In the genomic region with DNA sequence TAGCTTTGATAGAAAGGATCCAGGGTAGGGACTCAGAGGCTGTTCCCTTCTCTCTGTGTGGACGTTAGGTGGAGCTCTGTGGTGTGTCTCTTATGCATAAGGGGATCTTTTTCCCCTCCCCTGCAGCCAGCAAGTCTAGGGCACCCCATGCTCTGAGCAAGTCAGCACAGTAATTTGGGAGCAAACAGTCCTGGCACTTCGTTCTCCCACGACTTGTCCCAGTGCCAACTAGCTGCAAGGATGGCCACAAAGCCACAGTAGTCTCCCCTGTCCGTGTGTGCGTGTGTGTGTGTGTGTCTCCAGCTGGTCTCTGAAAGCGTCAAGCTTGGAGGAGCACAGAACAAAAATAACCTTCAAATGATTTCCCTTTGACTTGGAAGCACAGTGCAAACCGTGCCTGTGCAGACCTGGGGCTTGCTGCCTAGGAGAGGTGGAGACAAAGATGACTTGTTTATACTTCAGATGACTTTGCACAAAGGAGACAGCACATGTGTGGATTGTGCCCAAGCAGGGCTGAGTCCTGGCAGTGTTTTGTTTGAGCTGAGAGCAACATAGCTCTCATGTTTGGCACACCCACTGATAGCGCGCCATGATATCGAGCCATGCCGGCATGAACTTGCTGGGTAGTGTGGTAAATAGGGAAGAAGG, we compare ENCODE assay signal across 9 mouse cellular contexts. TPM values are rescaled to one million over a fixed set of nuclear protein-coding genes. Genes with fewer than 3 reads are reported as not detected.
A peak's percentile ranks its signal among the peaks of the same experiment; 100 is the strongest.
DNase-seq lines count a peak whose midpoint lies in the region; ATAC-seq lines count a peak whose summit lies in the region.
"Had no signal": no experiment of that assay in that cellular context is flagged by ENCODE, and none has a peak within 500 bp of the region (broad histone marks: within the 10 kb centered on the region; RNA-seq: fewer than 3 reads in every experiment).

No protein-coding gene starts in this region.

- H3K4me2 ChIP-seq in heart, embryonic 11.5 days = no peak overlapping the region
- no peak overlapping the region for H3K4me2 ChIP-seq in kidney, embryonic 14.5 days (replicated peaks; ENCODE audit: low read depth, low read length)
- H3K4me2 ChIP-seq in limb, embryonic 13.5 days (replicated peaks) = no peak overlapping the region
- H3K4me2 ChIP-seq: liver, embryonic 13.5 days had no signal

- no peaks in the 10 kb centered on the region for H3K9me3 ChIP-seq in heart, embryonic 11.5 days (replicated peaks; ENCODE audit: control insufficient read depth, low read length)
- H3K9me3 ChIP-seq in kidney, embryonic 14.5 days (ENCODE audit: control insufficient read depth, low read length) = no peaks in the 10 kb centered on the region
- H3K9me3 ChIP-seq in limb, embryonic 13.5 days = 0 out of 2 replicates have a peak, but pooled peaks cover 1% of the 10 kb centered on the region
- H3K9me3 ChIP-seq: liver, embryonic 13.5 days had no signal

- no peak overlapping the region for H3K9ac ChIP-seq in heart, embryonic 11.5 days (ENCODE audit: low read depth, low read length)
- H3K9ac ChIP-seq in kidney, embryonic 14.5 days (ENCODE audit: low read depth, low read length) = no peak overlapping the region
- no peak overlapping the region for H3K9ac ChIP-seq in limb, embryonic 13.5 days
- H3K9ac ChIP-seq: liver, embryonic 13.5 days had no signal

- H3K4me3 ChIP-seq in heart, embryonic 11.5 days (ENCODE audit: low read depth, low read length) = no peak overlapping the region
- H3K4me3 ChIP-seq in kidney, embryonic 14.5 days (ENCODE audit: low read length) = no peak overlapping the region
- no peak overlapping the region for H3K4me3 ChIP-seq in limb, embryonic 13.5 days
- H3K4me3 ChIP-seq: liver, embryonic 13.5 days had no signal

- 51% methylated on average over 11 of the region's 11 CpGs for WGBS in heart, embryonic 11.5 days (ENCODE audit: insufficient replicate concordance)
- 52% methylated on average over 11 of the region's 11 CpGs for WGBS in kidney, embryonic 14.5 days
- WGBS in limb, embryonic 13.5 days = 66% methylated on average over 11 of the region's 11 CpGs

- peak; percentile 57 for DNase-seq in layer of hippocampus, adult 11-12 months (ENCODE audit: low spot score)
- DNase-seq in layer of hippocampus, adult 9-10 months (ENCODE audit: low spot score) = no peak
- DNase-seq in cerebellum, postnatal 36 days = peak; percentile 20 to 29
- DNase-seq in right cerebral cortex, postnatal 14 days = peak; percentile 61
- no peak for DNase-seq in thymus, postnatal 4 days
- DNase-seq: liver, embryonic 13.5 days had no signal

- no peaks in the 10 kb centered on the region for H3K36me3 ChIP-seq in heart, embryonic 11.5 days (ENCODE audit: control insufficient read depth, insufficient read depth, low read length)
- no peaks in the 10 kb centered on the region for H3K36me3 ChIP-seq in kidney, embryonic 14.5 days (ENCODE audit: control insufficient read depth, insufficient read depth, low read length)
- H3K36me3 ChIP-seq in limb, embryonic 13.5 days = no peaks in the 10 kb centered on the region
- H3K36me3 ChIP-seq: liver, embryonic 13.5 days had no signal

- no peaks in the 10 kb centered on the region for H3K27me3 ChIP-seq in heart, embryonic 11.5 days (ENCODE audit: control insufficient read depth, insufficient read depth, low read length)
- H3K27me3 ChIP-seq in kidney, embryonic 14.5 days (ENCODE audit: control insufficient read depth, insufficient read depth, low read length) = no peaks in the 10 kb centered on the region
- H3K27me3 ChIP-seq in limb, embryonic 13.5 days = no peaks in the 10 kb centered on the region

- ATAC-seq in heart, embryonic 11.5 days (replicated peaks; ENCODE audit: insufficient number of reproducible peaks, low FRiP score, low TSS enrichment) = no peak
- peak; percentile 55; the same call in 1 of the 2 replicates for ATAC-seq in kidney, embryonic 14.5 days (ENCODE audit: low FRiP score, low TSS enrichment)
- peak; percentile 44; the same call in 1 of the 2 replicates for ATAC-seq in limb, embryonic 13.5 days (ENCODE audit: low FRiP score, low read depth)

- H3K4me1 ChIP-seq in heart, embryonic 11.5 days (ENCODE audit: control insufficient read depth, insufficient read depth, low read length) = peaks cover 13% of the 10 kb centered on the region
- H3K4me1 ChIP-seq in kidney, embryonic 14.5 days (ENCODE audit: control insufficient read depth, insufficient read depth, low read length) = 0 out of 2 replicates have a peak, but pooled peaks cover 11% of the 10 kb centered on the region
- H3K4me1 ChIP-seq in limb, embryonic 13.5 days = peaks cover 27% of the 10 kb centered on the region

- H3K27ac ChIP-seq in heart, embryonic 11.5 days (ENCODE audit: low read depth, low read length) = peak overlapping the region; percentile 24; the same call in 1 of the 2 replicates
- H3K27ac ChIP-seq in kidney, embryonic 14.5 days (ENCODE audit: low read depth, low read length) = peak overlapping the region; percentile 17
- peak overlapping the region; percentile 72 for H3K27ac ChIP-seq in limb, embryonic 13.5 days
- H3K27ac ChIP-seq: liver, embryonic 13.5 days had no signal

RNA-seq across cellular contexts. Expression of a gene that starts 19.7 kb away (rescaled TPM):
- 2.4 and 2.7 TPM in 2 replicates for polyA plus RNA-seq in heart, embryonic 11.5 days (2014; fragmentation: Nextera tagmentation; extraction: Ambion mirVana)
- polyA plus RNA-seq in kidney, embryonic 14.5 days (2014; fragmentation: Nextera tagmentation; extraction: Ambion mirVana) = 0.05 TPM in 1 of 2 replicates, not detected in the other
- 0.19 and 0.28 TPM in 2 replicates for polyA plus RNA-seq in limb, embryonic 13.5 days (2015; fragmentation: Nextera tagmentation; extraction: Ambion mirVana)

RNA-seq across cellular contexts. Expression of a gene that starts 37.7 kb away (rescaled TPM):
- 0.16 and 0.31 TPM in 2 replicates for polyA plus RNA-seq in heart, embryonic 11.5 days (2014; fragmentation: Nextera tagmentation; extraction: Ambion mirVana)
- polyA plus RNA-seq in kidney, embryonic 14.5 days (2014; fragmentation: Nextera tagmentation; extraction: Ambion mirVana) = not detected in 2 replicates
- polyA plus RNA-seq in limb, embryonic 13.5 days (2015; fragmentation: Nextera tagmentation; extraction: Ambion mirVana) = 1.4 and 1.6 TPM in 2 replicates

Comparison
In these comparisons a context has a peak if more than half of its experiments do, and no peak if none do; other contexts are left out.
1. DNase-seq: peak in layer of hippocampus, adult 11-12 months (single experiment), cerebellum, postnatal 36 days (2 of 2) and right cerebral cortex, postnatal 14 days (single experiment); none in layer of hippocampus, adult 9-10 months (single experiment) and thymus, postnatal 4 days (single experiment).
2. H3K27ac ChIP-seq: peak in every context shown above with its lines; median percentile 72 in limb, embryonic 13.5 days; 24 in heart, embryonic 11.5 days; 17 in kidney, embryonic 14.5 days.